In genomic region chr6:86848915-86849644, GRCm38 (mm10) we compare ENCODE assay signal across 7 mouse cellular contexts. TPM values are rescaled to one million over a fixed set of nuclear protein-coding genes. Genes with fewer than 3 reads are reported as not detected.
DNase-seq lines count a peak whose midpoint lies in the region; ATAC-seq lines count a peak whose summit lies in the region.

TSS of gene Aak1 (plus strand) at chr6:86849517.

- no peaks in the 10 kb centered on the region for H3K9me3 ChIP-seq in embryonic facial prominence, embryonic 11.5 days (replicated peaks; ENCODE audit: control insufficient read depth, low read length)
- no peaks in the 10 kb centered on the region for H3K9me3 ChIP-seq in limb, embryonic 11.5 days (ENCODE audit: control insufficient read depth, low read length)
- H3K9me3 ChIP-seq in midbrain, embryonic 14.5 days (ENCODE audit: control insufficient read depth, low read length) = no peaks in the 10 kb centered on the region

- H3K4me3 ChIP-seq in embryonic facial prominence, embryonic 11.5 days (ENCODE audit: low read depth, low read length) = peak within 1 kb of the TSS; percentile 55
- peak within 1 kb of the TSS; percentile 82 for H3K4me3 ChIP-seq in limb, embryonic 11.5 days (ENCODE audit: low read depth, low read length)
- peak within 1 kb of the TSS; percentile 81 for H3K4me3 ChIP-seq in midbrain, embryonic 14.5 days (replicated peaks; ENCODE audit: low read depth, low read length)

- H3K27ac ChIP-seq in embryonic facial prominence, embryonic 11.5 days (replicated peaks; ENCODE audit: low read depth, low read length) = peak within 1 kb of the TSS; percentile 87
- H3K27ac ChIP-seq in limb, embryonic 11.5 days (replicated peaks; ENCODE audit: low read depth, low read length) = peak within 1 kb of the TSS; percentile 93
- H3K27ac ChIP-seq in midbrain, embryonic 14.5 days (replicated peaks; ENCODE audit: low read depth, low read length) = peak within 1 kb of the TSS; percentile 97

- H3K4me1 ChIP-seq in embryonic facial prominence, embryonic 11.5 days (ENCODE audit: control insufficient read depth, insufficient read depth, low read length) = no peaks in the 10 kb centered on the region; the same call in 1 of the 2 replicates
- H3K4me1 ChIP-seq in limb, embryonic 11.5 days (ENCODE audit: control insufficient read depth, insufficient read depth, low read length) = peaks cover 9% of the 10 kb centered on the region
- peaks cover 40% of the 10 kb centered on the region for H3K4me1 ChIP-seq in midbrain, embryonic 14.5 days (ENCODE audit: control insufficient read depth, insufficient read depth, low read length)

- peak; percentile 82 for ATAC-seq in embryonic facial prominence, embryonic 11.5 days (replicated peaks; ENCODE audit: insufficient number of reproducible peaks, low FRiP score, low TSS enrichment, low read depth)
- ATAC-seq in limb, embryonic 11.5 days (ENCODE audit: insufficient number of reproducible peaks, low FRiP score, low TSS enrichment, low read depth) = peak; percentile 90
- peak; percentile 93 for ATAC-seq in midbrain, embryonic 14.5 days (ENCODE audit: low FRiP score, low TSS enrichment)

- H3K36me3 ChIP-seq in embryonic facial prominence, embryonic 11.5 days (replicated peaks; ENCODE audit: control insufficient read depth, insufficient read depth, low read depth, low read length) = no peaks in the 10 kb centered on the region
- no peaks in the 10 kb centered on the region for H3K36me3 ChIP-seq in limb, embryonic 11.5 days (ENCODE audit: control insufficient read depth, insufficient read depth, low read length)
- no peaks in the 10 kb centered on the region for H3K36me3 ChIP-seq in midbrain, embryonic 14.5 days (ENCODE audit: control insufficient read depth, insufficient read depth, low read length)

- peak within 1 kb of the TSS; percentile 82 for H3K4me2 ChIP-seq in embryonic facial prominence, embryonic 11.5 days (ENCODE audit: low read depth, low read length)
- peak within 1 kb of the TSS; percentile 59 for H3K4me2 ChIP-seq in limb, embryonic 11.5 days (ENCODE audit: low read depth, severe bottlenecking)
- H3K4me2 ChIP-seq in midbrain, embryonic 14.5 days (ENCODE audit: low read length) = peak within 1 kb of the TSS; percentile 88

- no peaks in the 10 kb centered on the region for H3K27me3 ChIP-seq in embryonic facial prominence, embryonic 11.5 days (ENCODE audit: control insufficient read depth, insufficient read depth, low read length)
- no peaks in the 10 kb centered on the region for H3K27me3 ChIP-seq in limb, embryonic 11.5 days (ENCODE audit: control insufficient read depth, insufficient read depth, low read length)
- H3K27me3 ChIP-seq in midbrain, embryonic 14.5 days (ENCODE audit: control insufficient read depth, insufficient read depth, low read length) = no peaks in the 10 kb centered on the region

- DNase-seq in adrenal gland, postnatal 14 days = peak; percentile 94
- peak; percentile 92 for DNase-seq in embryonic facial prominence, embryonic 11.5 days (ENCODE audit: low spot score)
- peak; percentile 99 for DNase-seq in heart, adult 11 months
- DNase-seq in kidney, adult 18-20 months = peak; percentile 96
- DNase-seq in limb, embryonic 11.5 days (ENCODE audit: low spot score) = peak; percentile 96
- DNase-seq in midbrain, embryonic 14.5 days = peak; percentile 96
- peak; percentile 83 to 88 for DNase-seq in spleen, adult 18-20 months

- peak within 1 kb of the TSS; percentile 63 for H3K9ac ChIP-seq in embryonic facial prominence, embryonic 11.5 days (replicated peaks; ENCODE audit: low read length)
- H3K9ac ChIP-seq in limb, embryonic 11.5 days (ENCODE audit: low read length) = peak within 1 kb of the TSS; percentile 82
- peak within 1 kb of the TSS; percentile 80 for H3K9ac ChIP-seq in midbrain, embryonic 14.5 days (replicated peaks; ENCODE audit: low read length)

- WGBS in embryonic facial prominence, embryonic 11.5 days = under 1% methylated on average over 48 of the region's 60 CpGs
- WGBS in limb, embryonic 11.5 days = 0% methylated on average over 55 of the region's 60 CpGs
- WGBS in midbrain, embryonic 14.5 days = 1% methylated on average over 59 of the region's 60 CpGs

RNA-seq across cellular contexts. Expression of gene Aak1, which starts in this region (rescaled TPM):
- 81.9 and 88.8 TPM in 2 replicates for total RNA-seq in adrenal gland, postnatal 14 days (2021)
- polyA plus RNA-seq in embryonic facial prominence, embryonic 11.5 days (2014; fragmentation: Nextera tagmentation; extraction: Ambion mirVana) = 17.2 and 17.3 TPM in 2 replicates
- 14.1 and 21.7 TPM in 2 replicates for polyA plus RNA-seq in limb, embryonic 11.5 days (2014; fragmentation: Nextera tagmentation; extraction: Ambion mirVana)
- 41.9 and 43.9 TPM in 2 replicates for polyA plus RNA-seq in midbrain, embryonic 14.5 days (2014; fragmentation: Nextera tagmentation; extraction: Ambion mirVana)

Comparison
In these comparisons a context has a peak if more than half of its experiments do, and no peak if none do; other contexts are left out.
1. Peak in every context shown above with its lines: DNase-seq, ATAC-seq, H3K4me3 ChIP-seq and H3K27ac ChIP-seq.